Mouse (Mus musculus) frontal cortex, postnatal 25 days (tissue): Measurements from ENCODE around the gene Nfasc.

Experiments used
- DNase-seq, 2 experiments: peaks; one replicate each; pipeline ENCODE4 v3.0.0; 2022; ENCODE audit warnings: low spot score in 2 of 2

Nfasc gene

DNA sequence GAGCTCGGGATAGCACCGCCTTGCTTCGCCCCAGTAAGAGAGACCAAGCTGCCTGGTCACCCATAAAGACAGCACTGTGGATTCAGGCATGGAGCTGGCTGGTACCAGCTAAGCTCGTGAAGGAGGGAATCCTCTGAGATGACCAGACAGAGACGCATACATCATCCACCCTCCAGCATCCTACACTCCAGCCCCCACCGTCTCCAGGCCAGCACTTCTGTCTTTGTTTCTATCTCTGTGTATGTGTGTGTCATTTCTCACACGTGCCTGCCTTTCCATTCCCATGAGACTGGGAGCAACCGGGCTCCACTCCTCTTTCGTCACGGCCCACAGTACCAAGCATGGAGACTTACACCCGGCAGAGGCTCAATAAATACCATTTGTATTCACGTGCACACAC is 9.3 kb downstream of the Nfasc start:
- DNase-seq, result no peak

DNA sequence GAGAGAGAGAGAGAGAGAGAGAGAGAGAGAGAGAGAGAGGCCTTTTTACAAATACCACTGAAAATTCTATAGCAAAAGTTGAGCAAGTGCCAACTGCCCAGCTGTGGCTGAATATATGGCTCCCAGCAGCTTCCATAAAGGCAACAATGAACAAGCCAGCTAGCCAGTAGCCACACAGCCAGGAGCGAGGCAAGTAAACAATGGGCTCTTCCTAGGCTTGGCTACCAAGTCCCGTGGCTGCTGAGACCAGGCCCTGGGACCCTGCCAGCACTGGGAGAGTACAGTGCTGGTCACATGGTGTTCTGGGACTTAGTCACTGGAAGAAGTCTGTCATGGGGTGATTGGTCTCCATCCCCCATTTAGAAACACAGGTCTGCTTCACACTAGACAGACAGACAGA is 14.0 kb downstream of the Nfasc start:
- no peak for DNase-seq

DNA sequence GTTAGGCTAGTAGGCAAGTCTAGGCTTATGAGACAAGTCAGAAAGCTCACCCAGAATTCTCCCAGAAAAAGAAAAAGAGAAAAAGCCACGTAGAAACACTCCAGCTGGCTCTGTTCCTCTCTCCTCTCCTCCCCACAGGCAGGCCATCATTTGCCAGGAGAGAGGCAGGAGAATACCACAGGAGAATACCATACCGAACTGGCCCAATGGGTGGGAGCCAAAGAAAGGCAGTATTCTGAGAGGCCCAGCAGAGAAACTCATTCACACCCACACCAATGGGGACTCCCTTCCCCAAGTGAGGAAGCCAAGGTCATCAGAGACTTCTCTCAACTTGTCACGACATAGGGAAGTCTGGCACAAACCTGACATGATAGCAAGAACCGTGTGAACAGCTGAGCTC is 19.2 kb downstream of the Nfasc start:
- no peak for DNase-seq

DNA sequence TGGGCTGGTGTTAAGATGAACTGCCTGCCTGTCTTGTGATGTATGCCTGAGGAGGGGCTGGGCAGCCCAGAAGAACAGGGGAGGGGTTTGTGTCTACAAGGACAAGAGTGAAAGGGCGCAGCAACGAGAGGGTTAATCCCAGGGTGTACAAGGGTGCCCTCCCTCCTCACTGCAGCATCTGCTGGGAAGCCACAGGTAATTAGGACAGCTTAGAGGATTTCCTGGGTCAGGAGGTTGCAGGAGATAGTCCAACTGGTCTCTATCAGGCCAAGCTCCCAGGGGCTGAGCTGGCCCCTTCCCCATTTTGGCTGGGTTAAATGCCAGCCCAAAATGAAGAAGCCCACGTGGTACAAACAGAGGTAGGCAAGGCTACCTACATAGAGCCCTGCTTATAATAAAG is 20.3 kb downstream of the Nfasc start:
- DNase-seq, result no peak

DNA sequence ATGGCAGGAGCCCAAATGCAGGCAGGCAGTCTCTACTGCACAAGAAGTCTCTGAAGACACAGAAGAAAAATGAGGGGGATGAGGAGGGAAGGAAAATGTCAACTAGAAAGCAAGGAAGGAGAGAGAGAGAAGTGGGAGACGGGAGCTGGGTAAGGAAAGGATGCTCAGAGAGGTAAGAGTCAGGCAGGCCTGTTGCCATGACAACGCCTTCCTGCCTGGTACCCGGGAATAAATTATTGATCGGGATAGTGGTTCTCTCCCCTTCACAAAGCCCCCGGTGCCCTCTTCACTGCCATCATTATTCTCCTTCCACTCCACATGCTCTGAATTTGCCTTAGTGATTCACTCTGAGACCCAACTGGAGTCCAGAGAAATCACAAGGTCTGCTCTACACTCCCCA is 23.4 kb downstream of the Nfasc start:
- no peak for DNase-seq

DNA sequence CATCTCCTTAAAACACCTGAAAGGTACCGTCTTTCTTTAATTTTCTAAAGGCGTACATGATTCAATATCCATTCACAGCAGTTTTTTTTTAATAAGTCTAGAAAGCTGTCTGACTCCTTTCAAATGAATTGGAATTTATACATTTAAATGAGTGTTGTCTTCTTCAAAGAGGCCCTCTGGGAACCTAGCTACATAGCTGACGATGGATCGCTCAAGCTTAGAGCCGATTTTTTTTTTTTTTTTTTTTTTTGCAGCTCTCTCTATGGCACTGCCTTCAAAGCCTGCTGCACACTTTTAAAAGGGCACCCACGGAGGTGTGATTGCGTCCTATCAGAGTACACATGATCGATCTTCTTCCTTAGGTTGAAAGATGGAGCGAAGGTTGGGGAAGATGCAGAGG is 26.6 kb downstream of the Nfasc start:
- DNase-seq, result no peak

DNA sequence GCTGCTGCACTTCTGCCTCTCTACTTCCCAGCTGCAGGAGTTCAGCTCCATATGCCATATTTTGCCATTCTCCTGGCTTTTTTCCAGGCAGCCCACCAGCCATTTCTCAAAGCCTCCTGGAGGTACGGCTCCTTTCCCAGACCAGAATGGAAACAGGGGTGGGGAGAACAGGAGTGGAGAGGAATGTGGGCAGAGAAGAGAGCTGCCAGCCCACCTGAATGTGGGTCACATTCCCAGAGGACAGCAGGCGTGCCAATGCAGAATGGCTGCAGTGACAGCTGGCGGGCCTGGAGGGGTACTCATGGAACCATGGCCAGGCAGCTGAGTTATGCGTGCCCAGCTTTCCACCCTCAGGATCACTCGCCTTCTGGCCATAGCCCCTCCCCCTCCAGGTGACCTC is 32.2 kb downstream of the Nfasc start:
- no peak for DNase-seq

DNA sequence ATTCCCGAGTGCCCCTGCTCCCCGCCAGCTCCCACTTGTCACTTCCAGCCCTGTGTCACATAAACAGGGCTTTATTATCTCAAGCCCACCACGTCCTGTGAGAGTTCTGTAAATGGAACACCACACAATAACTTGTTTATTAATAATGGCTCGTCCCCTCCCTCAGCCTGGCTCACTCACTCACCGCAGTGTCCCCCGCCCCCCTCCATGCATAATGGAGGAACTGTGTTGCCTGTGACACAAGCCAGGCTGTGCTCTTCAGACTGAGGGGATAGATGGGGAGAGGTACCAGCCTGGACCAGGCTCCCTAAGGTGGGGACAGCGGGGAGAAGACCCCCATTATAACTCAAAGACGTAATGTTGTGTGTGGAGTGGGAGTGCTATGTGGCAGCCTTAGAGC is 34.3 kb downstream of the Nfasc start:
- DNase-seq, result no peak

DNA sequence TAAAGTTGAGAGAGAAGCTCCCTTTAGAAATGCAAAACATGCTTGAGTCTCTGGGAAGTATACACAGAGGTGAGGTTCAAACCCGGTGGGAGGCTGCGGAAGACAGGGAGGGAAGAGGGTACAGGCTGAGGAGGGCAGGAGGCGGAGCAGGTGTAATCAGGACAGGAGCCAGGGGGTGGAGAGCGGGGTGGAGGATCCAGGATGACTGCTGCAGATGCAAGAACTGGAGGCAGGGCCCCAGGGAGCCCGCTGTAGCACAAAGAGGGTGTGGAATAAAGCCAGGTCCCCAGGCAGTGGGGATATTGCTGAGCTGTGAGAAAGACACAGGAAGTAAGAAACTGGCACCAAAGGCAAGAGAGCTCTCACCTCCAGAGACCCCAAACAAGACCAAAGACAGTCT is 38.1 kb downstream of the Nfasc start:
- DNase-seq, result no peak

DNA sequence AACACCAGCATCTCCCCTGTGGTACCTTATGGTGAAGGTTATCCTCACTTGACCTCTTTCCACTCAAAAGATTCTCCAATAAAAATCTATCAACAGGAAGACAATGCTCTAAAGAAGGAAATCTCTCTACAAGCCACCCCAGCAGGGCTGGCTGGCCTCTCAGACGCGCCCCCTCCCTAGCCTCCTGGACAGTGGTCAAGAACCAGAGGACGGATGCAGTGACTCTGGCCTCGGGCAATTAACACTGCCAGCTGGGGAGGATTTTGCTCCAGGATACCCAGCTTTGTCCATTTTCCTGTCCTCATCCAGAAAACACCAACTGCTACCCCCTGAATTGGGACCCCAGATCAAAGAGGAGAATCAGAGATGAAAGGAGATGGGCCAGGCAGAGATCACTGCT is 44.7 kb downstream of the Nfasc start:
- DNase-seq, result no peak

DNA sequence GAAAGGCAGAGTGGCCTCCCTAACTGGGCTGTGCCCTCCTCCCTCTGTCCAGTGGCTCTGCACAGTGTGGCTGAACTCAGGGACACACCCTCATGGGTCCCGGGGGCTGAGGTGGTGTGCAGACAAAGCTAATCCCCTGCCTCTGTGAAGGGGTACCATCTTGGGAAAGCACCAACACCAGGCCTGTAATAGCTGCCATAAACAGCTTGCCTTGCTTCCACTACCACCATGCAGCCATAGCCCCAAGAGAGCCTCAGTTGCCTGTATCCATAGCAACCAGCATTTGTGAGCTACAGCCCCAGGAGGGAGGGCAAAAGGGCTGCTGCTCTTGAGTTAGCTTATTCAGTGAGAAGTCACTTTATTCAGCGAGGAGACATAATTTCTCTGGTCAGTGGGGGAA is 45.4 kb downstream of the Nfasc start:
- DNase-seq, result no peak

DNA sequence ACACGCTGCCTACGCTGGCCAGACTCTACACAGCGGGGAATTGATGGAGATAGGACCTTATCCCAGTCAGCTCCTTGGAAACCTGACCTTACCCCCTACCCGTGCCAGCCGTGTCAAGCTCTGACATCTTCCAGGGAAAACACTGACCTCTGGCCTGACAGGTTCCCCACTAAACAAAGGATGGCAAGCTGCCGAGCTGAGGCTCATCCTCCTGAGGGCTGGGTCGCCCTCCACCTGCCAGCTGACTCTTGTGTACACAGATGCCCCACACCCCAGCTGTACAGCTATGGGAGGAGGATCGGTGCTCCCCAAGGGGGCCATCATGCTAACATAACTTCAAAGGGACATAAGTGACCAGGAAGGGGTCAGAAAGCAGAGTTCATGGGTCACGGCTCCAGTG is 47.6 kb downstream of the Nfasc start:
- no peak for DNase-seq

DNA sequence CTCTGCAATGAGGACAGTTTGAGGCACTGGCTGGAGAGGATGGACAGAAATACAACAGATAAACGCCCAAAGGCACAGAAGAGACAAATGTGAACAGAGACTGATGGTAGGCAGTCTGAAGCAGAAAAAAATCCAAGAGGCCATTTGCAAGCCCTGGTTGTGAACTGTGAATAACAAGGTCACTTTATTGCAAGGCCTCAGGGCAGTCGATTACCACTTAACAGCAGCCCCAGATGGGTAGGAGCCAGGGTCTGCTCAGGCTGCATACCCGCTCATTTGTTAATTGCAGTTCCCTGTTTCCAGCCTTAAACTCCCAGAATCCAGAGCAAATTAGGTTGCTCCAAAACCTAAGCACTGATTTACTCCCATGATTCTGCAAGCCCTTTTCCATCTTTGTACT is 52.4 kb downstream of the Nfasc start:
- no peak for DNase-seq

DNA sequence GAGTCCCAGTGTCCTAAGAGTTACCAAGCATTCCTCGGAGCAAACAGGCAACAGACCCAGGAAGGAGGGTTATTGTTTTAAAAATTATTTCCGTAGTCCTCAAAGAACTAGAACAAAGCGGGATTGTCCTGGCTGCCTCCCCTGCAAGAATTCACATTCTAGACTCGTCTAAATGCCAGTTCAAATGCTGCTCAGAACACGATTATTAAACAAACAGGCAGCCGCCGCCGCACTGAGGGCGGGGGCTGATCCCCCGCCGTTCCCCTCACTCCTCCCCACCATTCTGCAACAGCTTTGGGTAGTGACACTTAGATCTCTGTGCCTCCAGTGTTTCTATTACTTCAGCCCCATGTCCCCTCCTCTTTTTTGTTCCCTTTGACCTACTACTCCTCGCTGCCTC is 62.7 kb downstream of the Nfasc start:
- DNase-seq, result no peak

DNA sequence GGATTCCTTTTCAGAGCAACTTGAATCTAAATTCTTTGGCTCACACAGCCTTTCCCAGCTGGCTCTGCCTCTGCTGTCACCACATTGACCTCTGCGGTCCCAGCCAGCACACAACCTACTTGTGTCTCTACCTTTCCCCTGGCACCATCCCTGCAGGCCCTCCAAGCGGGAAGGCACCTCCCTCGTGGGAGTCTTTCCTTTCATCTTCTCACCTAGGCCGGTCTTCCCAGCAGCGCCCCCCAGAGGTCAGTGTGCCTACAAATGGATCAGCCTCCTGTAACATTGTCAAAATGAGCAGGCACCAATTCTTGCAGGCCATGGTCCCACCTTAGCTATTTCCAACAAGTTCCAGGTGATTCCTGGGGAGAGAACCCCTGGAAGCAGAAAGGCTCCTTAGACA is 63.5 kb downstream of the Nfasc start:
- no peak for DNase-seq

DNA sequence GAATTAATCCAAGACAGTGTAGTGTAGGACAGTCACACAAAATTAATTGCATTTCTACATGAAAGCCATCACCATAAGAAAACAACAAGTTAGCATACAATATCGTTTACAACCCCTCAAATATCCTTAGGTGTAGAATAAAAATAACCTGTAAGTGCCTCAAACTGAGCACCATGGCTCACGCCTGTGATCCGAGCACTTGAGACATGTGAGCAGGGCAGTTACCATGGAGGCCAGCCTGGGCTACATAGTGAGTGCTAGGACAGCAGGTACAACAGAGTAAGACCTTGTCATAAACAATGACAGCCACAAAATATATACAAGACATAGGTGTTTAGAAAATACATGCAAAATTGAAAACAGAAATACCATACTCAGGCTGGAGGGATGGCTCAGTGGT is 68.9 kb downstream of the Nfasc start:
- no peak for DNase-seq

DNA sequence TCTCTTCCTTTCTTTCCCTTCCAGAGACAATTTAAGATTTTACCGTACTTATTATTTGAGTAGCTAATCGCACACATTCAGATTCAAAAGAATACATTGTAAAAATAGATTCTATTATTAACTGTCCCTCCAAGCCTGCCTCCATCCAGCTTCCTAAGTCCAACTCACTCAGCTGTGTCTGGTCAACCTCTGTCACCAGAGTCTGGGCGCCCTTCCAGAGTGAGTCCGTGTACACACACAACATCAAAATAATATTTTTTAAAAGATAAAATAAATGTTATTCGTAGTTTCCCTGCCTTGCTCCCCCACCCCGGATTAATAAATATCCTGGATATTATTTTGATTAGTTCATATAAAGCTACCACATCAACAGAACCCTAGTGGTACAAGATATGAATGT is 72.4 kb downstream of the Nfasc start:
- DNase-seq, result no peak

DNA sequence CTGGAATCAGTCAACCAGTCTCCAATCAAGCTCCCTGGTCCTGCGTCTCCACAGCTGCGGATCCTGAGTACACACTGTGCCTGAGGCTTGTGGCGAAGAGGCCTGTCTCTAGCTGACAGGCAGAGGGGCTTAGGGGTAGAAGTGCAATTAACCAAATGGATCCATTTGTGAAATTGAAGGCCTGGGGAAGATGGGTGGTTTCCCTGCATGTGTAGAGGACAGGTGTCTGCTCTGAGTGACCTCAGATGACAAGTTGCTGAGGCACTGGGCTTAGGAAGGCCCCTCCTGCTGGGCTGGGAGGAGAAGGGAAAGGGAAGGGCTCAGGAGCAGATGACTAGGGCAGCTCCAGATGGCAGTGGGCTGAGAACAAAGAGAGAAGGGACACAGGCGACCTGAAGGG is 81.2 kb downstream of the Nfasc start:
- no peak for DNase-seq

DNA sequence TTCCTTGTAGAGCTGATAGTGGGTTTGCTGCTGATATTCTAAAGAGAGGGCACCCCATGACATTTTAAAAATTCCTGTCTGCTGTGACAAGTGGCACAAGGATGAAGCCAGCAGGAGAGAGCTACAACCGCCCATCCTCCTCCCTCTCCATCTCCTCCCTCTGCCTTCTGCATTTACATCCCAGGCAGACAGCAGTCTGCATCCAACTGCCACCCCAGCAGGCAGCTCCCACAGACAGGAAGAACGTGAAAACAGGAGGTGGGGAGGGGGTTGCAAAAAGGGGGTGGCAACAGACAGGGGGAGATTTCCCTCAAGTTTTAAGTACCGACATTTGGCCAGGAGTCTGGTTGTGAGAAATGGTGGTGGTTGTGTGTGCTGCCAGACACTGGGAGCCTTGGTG is 82.0 kb downstream of the Nfasc start:
- DNase-seq, result no peak

DNA sequence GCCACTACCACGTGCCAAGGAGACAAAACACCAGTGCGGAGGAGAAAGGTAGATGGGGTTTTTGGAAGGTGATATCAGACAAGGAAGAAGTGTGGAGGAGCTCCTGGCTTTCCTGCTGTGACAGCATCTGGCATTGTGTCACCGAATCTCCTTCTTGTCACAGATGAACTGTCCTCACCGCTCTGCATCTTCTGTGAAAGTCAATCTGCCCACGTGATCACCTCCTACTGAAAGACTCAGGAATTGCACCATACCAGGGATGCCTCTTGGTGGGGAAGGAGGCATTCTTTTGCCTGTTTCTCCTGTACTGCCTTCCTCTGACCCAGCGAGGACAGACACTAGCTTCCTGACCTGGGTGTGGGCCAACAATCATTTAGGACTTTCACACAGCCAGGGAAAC is 86.0 kb downstream of the Nfasc start:
- DNase-seq, result no peak

DNA sequence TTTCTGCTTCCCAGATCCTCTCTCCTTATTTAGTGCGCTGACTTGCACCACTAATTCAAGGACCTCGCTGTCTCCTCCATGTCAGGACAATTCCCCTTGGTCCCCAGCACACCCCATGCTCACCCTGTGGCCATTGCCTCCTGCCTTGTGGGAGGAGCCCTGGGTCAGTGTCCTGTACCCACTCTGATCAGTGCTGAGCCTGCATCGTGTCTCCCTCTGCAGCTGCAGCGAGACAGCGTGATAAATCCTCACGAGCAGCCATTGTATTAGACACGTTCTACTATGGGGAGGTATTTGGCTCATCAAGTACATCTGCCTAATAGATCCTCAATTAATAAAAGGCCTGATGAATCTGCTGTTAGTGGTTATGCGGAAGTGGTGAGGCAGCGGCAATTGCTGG is 86.8 kb downstream of the Nfasc start:
- DNase-seq, result no peak

DNA sequence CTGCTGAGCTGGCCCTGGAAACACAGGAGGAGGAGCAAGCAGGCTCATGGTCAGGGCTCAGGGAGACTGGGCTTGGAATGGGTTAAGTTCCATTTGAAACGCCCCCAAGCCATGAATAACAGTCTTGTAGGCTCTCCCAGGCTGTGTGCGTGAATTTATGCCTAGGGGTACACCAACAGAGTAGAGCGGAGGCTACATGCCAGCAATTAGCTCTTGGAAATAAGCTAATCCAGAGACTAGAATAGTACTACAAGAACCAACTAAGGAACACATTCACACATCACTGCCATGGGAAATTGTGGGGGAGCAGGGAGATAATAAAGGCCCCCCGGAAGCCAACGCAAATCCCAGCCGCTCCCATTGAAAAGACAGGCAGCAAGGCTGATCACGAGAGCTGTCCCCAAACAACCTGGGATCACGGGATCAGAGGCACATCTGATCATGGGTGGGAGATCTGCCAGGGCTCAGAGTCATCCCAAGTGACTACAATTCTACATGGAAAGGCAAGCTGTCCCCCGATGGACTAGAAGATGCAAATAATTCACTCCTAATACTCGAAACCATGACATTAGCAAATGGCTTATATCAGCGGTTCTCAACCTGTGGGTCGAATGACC is 87.6 kb downstream of the Nfasc start:
- DNase-seq, result no peak

DNA sequence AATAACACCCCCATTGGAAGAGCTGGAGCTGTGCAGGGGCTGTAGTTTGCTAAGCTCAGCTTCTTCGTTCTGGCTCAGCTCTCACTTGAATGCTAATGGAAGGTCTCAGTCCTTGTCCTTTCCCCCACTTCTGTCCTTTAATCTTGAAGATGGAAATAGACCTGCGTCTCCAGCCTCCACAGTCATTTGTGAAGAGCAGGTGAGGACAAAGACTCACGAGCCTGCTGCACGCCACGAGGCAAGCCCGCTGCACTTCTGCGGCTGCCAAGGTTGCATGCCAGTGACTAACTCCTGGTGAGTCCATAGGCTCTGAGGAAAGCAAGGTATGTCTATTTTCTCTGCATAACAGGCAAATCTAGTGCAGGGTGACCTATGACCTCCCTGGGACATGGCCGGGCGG is 88.4 kb downstream of the Nfasc start:
- DNase-seq, result no peak

DNA sequence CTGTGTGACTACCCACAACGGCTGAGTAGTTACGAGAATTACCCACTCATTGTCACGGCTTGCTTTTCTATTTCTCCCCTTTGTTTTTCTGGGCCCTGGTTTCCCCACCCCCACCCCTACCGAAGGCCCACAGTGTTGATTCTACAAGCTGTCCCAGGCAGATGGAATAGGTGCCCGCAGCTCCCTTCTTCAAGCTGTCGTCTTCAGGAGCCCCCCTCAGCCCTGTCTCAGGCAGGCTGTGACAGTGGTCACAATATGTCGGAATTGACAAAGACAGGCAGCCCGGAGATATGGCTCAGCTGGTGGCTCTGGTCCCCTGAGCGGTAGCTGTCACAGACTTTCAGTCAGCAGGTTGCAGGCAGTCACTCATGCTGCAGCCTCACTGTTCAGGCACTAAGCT is 90.9 kb downstream of the Nfasc start:
- DNase-seq, result no peak

DNA sequence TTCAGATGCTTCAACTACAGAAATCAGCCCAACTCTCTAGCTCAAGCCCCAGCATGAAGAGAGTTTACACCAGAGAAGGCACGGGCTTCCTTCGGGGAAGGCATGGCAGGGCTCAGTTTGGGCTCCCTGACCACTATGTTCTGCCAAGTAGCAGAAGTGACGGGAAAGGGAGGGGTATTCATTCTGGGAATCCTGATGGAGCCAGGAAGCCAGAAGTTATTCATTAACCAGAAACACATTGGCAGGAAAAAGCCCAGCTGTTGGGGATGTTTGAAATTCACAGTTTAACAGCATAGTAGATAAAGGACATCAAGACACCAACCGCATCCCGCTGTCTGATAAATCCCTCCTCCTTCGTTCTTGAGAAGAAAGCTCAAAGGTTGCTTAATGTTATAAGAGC is 93.6 kb downstream of the Nfasc start:
- no peak for DNase-seq
